Mouse (Mus musculus): ENCODE measurements around the gene Pde6d. TPM values are rescaled to one million over a fixed set of nuclear protein-coding genes. Genes with fewer than 3 reads are reported as not detected.
"Not testable (repeated sequence)": the region's sequence is repeated elsewhere in the genome, so short reads cannot be mapped to it uniquely, and the experiment has no call there.

The Pde6d gene
- total RNA-seq, 2 experiments from 2014 or later, result 47.3 to 48.9 TPM

GRCm38 (mm10) chr1:86569292-86569860 lies 13.1 kb downstream of the Pde6d start:
- no peak for DNase-seq (ENCODE audit: low spot score in 2 of 2)

- DNase-seq (ENCODE audit: low spot score in 2 of 2), result no peak
Observed at GRCm38 (mm10) chr1:86568409-86568808, 14.0 kb downstream of the Pde6d start.

DNA sequence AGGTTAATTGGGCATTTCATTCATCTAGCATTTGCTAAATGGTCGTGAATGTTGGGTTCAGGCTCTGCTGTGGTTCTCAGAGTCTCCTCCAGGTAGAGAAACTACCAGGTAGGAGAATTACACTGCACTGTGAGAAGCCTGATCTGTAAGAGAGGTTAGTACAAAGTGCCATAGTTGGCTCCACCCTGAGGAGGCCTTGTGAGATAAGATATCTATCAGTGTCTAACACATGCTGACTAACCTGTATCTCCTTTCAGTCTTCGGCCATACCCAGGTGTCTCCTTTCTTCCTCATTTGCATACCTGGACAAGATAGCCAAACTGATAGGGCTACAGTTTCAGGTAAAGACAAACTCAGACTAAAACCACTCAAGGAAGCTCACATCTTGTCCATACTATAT lies 19.8 kb downstream of the Pde6d start:
- DNase-seq (ENCODE audit: low spot score in 2 of 2), result no peak

DNA sequence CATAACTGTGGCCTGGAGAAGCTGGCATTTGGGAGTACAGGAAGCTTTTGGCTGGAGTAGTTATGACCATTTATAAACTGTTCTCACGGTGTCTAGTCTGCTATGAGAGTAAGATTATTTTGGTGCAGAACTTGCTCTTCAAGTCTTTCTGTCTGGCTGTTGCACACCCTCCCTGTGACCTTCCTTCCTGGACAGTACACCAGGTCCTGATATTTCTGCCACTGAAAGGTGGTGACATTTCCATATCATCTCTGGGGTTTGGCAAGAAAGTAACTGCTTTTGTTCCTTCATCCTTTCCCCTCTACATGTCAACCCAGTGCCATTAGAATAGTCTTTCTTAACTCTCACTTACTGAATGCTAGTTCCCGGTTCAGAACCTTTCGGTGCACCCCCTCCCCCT lies 23.2 kb downstream of the Pde6d start:
- DNase-seq (ENCODE audit: low spot score in 2 of 2), result no peak

DNA sequence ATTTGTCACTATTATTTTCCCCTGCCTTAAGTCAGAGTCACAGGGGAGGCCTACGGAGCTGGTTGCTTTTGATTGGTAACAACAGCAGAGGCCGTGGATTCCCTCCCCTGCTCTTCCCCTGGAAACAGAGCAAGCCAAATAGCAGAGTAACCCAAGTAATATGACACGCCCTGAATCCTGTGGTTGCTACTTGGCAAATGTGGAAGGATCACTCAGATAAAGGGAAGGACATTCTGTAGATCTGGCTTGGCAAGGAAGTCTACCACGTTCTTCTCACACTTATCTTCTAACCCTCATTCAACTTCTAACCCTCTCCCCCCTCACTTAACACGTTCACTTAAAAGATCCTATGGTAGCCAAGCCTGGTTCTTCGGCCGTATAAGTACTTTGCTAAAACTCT lies 24.6 kb downstream of the Pde6d start:
- DNase-seq (ENCODE audit: low spot score in 2 of 2), result no peak

GRCm38 (mm10) chr1:86555665-86556064 lies 26.8 kb downstream of the Pde6d start:
- DNase-seq (ENCODE audit: low spot score in 2 of 2), result no peak

DNA sequence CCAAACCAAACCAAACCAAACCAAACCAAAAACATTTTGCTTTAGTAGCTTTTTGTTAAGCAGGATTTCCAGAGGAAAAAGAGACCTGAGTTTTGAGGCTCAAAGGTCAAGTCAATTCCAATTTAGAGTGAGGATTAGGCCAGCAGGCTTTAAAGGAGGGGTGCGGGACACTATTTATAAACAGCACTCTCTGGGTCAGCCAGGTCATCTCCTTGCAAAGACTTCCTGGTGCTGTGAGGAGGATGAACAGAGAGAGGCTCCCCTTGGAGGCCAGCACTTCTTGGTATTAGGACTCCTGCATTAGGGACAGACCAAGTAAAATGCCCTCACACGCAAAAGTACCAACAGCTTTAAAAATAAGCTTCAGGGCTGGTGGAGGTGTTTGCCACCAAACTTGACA lies 30.6 kb downstream of the Pde6d start:
- DNase-seq (ENCODE audit: low spot score in 2 of 2), result no peak

- no peak for DNase-seq (ENCODE audit: low spot score in 2 of 2)
Observed at GRCm38 (mm10) chr1:86551299-86551698, 31.1 kb downstream of the Pde6d start.

GRCm38 (mm10) chr1:86546797-86547196 lies 35.6 kb downstream of the Pde6d start:
- no peak for DNase-seq (ENCODE audit: low spot score in 2 of 2)

DNA sequence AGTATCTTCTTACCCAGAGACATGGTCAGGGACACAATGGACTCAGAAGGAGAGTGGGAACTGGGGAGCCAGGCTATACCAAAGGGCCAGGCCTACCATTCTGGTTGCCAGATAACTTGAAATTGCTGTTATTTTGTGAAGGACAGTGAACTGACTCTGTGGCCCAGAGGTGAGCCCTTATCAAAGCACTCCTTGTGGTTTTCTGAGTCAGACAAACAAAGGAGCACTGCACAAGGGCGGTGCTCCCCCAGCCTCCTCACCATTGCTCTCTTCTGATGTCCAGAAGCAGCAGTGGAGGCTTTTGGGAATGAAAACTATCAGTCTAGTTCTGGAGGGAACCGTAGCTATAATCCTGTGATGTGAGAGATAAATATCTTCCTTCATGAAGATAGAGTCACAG lies 39.8 kb downstream of the Pde6d start:
- no peak for DNase-seq (ENCODE audit: low spot score in 2 of 2)

GRCm38 (mm10) chr1:86539583-86539982 lies 42.8 kb downstream of the Pde6d start:
- DNase-seq (ENCODE audit: low spot score in 2 of 2), result not testable (repeated sequence)

- DNase-seq (ENCODE audit: low spot score in 2 of 2), result no peak
Observed at GRCm38 (mm10) chr1:86538383-86538782, 44.0 kb downstream of the Pde6d start.

- peak in 1 of 2 experiments; percentile 37 for DNase-seq (ENCODE audit: low spot score in 2 of 2)
Observed at GRCm38 (mm10) chr1:86533411-86534130, 48.9 kb downstream of the Pde6d start.

DNA sequence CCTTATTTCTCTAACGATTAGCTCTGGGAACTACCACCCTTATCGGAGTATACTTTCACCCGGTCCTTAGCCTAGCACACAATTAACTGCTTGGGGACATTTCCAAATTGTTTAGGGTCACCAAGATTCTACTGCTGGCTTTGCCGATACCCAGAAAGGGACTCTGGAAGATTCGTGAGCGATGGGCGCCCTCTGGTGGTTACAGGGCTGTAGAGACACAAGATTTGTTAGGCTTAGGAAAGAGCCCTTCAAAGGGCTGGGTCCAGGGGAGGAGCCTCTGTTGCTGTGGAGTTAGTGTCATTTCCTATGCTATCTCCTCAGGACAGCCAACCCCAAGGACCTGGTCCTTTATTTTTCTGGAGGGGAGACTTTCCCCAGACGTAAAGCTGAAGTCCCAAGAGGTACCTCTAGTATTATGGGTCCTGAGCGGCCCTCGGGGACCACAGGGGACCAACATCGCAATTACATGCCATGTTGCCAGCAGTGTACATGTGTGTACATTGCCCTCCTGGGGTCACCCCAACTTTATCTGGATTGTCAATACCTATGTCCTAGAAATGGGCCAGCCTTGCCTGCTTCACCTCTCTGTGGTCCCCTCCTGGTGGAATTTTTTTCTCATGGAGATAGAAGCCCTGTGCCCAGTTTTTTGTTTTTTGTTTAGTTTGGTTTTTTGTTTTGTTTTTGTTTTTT lies 49.9 kb downstream of the Pde6d start:
- DNase-seq (ENCODE audit: low spot score in 2 of 2), result peak; percentile 90 to 97

- DNase-seq (ENCODE audit: low spot score in 2 of 2), result no peak
Observed at GRCm38 (mm10) chr1:86531547-86532321, 50.7 kb downstream of the Pde6d start.

DNA sequence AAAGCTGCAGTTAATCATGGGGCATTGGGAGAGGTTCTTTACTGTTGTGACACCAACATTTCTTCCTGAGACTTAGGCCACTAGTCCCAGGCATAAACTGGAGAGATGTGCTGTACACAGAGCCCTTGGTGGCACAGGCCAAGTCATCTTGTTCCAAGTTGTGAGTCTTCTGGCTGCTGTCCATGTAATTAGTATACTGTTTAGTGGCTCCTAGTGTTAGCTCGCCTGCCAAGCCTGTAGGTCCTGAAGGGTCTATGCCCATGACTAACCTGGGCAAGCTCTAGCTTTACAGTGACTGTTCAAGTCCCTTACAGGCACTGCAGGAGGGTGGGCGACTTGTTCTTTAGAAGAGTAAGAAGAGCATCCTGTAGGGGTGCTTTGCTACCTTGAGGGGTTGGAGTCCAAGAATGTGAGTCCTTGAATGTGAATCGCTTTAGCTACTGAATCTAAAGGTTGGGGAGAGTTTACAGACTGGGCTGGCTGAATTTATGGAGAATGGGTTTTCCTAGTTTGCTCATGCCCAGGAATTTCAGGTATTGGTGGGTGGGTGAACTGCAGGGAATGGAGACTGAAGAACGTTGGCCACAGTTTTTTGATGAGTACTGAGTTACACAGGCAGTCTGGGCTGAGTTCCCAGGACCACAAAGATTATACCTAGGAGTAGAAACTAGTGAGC lies 51.4 kb downstream of the Pde6d start:
- no peak for DNase-seq (ENCODE audit: low spot score in 2 of 2)

- DNase-seq (ENCODE audit: low spot score in 2 of 2), result no peak
Observed at GRCm38 (mm10) chr1:86529590-86529989, 52.8 kb downstream of the Pde6d start.

- peak in 1 of 2 experiments; percentile 58 for DNase-seq (ENCODE audit: low spot score in 2 of 2)
Observed at GRCm38 (mm10) chr1:86528571-86529180, 53.8 kb downstream of the Pde6d start.

DNA sequence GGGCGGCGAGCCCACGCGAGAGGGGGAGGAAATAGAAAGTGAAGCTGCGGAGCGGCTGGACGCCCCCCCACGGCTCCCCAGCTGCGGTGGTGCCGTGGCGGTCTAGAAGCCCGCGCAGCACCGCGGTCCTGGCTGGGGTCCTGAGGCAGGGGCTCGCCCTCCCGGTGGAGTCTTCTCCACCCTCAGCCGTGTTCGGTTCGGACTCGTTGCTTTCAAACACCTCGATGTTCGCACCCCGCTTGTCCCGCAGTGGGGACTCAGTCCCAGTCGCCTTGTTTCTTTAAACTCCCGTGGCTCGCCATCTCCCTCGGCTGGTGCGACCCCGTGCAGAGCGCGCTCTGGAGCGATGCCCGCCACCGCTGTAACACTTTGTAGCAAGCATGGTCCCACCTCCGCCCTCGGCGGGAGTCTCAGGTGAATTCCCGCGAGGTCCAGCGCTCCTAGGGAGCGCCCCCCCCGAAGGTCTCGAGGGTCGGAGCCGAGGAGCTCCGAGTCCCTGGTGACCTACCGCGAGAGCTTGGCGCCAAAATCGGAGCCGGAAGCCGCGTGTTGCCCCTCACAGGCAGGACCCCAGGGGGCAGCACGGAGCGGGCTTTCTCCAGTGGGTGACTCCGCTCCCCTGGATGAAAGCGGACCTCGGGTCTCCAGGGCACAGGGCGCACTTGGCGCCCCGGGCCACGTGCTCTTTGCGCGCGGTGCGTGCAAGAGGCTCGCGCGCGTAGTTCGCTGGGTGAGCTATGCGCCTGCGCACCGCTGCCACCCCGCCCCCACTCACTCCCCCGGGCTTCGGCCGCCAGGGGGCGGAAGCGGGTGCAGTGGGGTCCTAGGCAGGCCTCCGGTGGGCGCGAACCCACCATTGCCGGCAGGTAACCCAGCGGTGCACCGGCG lies 54.6 kb downstream of the Pde6d start:
- DNase-seq (ENCODE audit: low spot score in 2 of 2), result peak; percentile 87 to 96
